Mouse (Mus musculus): ENCODE results near the gene Plxna1. TPM values are rescaled to one million over a fixed set of nuclear protein-coding genes. Genes with fewer than 3 reads are reported as not detected.

Gene Plxna1
- total RNA-seq, 2 experiments from 2014 or later = 188 to 193 TPM

DNA sequence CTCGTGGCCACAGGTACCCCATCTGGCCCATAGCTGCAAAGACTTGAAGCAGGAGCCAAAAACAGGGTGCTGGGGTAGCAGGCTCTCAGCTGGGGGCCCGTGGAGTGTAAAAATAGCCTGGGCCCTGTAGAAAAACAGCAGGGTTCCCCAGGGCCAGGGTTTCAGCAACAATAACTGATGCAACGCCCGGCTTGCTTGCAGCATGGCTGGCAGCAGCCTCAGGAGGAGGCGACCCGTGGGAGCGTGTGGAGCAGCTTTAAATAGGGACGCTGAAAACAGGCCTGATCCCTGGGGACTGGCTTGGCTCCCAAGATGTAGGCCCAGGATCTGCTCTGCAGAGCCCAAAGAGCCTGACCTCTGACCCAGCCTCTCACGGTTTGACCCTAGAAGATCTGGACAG lies 24.8 kb downstream of the Plxna1 start:
- intact Hi-C loops (cut with DNase I) = no loop called here
- DNase-seq = no peak

DNA sequence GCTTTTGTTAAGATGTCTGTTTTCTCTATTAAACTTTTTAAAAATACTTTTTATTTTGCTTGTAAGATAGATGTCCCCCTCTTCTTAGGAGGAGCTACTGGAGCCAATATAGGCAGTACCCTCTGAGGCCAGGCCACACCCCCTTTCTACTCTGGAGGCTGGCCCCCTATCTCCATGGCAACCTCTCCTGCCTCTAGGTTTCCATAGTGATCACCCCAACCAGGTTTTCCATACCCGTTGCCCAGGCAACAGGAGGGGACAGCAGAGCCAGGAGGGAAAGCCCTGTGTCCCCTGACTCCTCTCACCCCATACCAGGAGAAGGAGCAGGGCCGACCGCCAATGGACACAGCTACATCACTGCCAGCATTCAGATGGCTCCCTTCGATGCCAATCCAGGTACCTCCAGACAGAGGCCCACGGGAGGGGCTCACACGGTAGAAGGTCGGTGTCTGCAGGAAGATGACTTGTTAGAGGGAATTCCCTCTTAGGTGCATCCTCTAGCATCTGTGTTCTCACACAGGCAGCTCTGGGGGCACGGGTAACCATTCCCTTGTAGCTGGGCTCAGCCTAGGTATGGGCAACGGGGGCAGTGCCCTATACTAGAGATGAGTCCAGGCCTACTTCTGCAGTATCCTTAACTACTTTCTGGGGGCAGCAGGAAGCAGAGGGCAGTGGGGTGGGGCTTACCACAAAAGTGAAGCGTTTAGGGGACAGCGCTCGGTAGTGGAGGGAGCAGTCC lies 28.3 kb downstream of the Plxna1 start:
- peak; percentile 62 for DNase-seq
- intact Hi-C loops (cut with DNase I) = no loop called here

DNA sequence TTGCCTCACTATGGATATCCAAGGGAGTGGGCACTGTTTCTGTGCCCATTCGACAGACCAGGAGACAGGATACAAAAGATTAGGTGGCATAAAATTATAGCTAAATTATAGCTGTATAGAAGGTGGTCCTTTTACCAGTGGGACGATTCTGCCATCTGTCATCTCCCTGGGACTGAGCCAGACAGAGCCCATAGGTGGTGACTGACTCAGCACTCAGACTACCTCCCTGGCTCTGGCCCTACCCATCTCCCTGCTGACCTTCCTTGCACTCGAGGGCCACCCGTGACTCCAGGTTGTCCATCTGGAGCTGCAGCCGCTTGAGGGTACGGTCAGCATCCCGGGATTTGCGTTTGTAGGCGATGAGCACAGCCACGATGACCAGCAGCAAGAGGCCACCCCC lies 31.5 kb downstream of the Plxna1 start:
- DNase-seq = no peak
- intact Hi-C loops (cut with DNase I) = no loop called here

DNA sequence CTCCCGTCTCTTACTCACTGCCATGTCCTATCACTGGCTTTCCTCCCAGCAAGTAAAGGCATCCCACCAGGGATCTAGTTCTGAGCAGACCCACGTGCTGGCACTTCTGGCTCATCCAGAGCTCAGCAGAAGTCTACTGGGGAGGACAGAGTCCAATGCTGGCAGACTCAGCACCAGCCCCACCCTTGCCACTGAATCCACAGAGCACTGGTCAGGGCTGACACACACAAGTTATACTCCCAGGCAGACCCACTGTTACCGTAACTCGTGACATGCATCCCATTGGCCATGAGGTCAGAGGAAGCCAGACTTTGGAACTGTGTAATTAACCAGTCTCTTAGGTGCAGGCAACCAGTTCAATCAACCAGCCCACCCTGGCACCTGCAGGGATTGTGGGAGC lies 33.8 kb downstream of the Plxna1 start:
- intact Hi-C loops (cut with DNase I) = no loop called here
- DNase-seq = no peak

DNA sequence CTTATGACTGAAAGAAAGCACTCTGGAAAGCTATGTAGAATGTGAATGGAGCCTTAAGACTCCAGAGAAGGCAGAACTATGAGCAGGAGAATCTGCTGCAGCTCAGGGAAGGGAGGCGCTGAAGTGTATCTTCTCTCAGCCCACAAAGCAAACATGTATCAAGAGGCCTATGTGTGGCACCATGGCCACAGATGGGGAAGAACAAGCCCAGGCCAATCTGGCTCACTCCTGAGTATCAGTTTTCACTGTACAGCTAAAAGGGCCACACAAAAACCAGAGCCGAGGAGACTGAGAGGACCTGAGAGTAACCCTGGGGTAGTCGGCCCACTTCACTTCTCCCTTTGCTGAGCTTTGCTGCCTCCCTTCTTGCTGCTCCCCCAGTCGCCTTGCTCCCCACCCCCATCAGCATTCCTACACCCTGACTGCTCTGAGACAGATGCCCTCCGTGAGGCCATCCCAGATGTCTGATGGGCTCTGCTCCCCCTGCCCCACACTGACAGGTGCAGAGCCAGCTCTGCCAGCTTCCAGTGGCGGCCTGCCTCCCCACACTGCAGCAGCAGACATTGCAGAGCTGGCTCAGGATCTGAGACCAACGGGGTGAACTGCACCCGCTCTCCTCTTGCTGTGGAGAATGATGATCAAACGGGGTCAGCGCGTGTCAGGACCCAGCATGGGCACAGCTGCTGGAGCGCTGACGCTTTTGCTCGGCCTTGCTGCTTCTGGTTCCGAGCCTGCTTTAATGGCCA lies 34.5 kb downstream of the Plxna1 start:
- DNase-seq = peak; percentile 50
- intact Hi-C loops (cut with DNase I) = no loop called here

DNA sequence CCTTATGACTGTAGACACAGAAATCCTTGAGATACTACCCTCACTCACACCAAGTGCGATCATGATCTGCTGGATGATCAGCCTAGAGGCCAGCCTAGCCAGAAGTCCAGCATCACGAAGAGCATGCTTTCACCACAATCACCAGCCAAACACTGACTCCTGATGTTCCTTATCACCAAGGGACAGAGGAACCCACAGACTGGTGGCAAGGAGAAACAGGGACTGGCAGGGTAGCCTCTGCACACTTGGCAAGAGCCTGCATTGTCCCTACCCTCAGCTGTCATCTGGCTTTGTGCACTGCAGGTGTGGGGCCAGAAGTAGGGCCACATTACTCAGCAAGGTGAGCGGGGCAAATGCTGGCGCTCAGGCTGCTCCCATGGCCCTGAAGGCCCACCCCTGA lies 37.6 kb downstream of the Plxna1 start:
- intact Hi-C loops (cut with DNase I) = no loop called here
- DNase-seq = no peak

DNA sequence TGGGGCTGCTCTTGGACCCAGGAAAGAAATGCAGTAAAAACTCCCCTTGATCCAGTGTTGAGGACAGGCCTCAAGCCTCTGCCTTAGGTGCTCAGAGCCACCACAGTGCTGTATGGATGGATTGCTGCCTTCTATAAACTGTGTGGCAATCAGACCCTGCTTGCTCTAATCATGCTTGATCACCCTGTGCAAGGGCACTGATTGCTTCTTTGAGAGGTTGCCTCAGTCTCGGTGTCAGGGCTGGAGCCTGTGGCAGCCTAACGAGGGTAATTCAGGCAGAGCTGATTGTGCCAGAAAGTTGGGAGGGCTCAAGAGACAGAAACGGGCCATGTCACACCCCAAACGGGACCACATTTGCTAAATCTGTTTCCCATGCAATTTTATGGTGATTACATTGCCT lies 47.2 kb downstream of the Plxna1 start:
- intact Hi-C loops (cut with DNase I) = no loop called here
- no peak for DNase-seq

DNA sequence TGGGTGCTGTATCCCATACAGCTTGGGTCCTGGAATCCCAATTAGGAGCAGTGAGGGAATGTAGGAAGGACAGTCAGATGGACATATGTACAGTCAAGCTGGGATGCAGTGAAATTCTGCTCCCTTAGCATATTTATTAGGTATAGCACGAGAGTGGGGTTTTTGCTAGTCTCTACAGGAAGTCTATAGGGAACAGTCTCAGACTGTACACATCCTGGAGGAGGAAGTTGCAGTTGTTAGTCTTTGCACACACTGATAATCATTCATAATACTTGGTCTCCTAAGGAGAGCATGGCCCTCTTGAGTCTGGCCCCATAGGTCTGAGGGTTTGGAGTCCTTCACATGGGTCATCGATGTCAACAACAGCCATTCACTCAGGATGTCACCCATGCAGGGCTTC lies 50.9 kb downstream of the Plxna1 start:
- intact Hi-C loops (cut with DNase I) = no loop called here
- DNase-seq = no peak

DNA sequence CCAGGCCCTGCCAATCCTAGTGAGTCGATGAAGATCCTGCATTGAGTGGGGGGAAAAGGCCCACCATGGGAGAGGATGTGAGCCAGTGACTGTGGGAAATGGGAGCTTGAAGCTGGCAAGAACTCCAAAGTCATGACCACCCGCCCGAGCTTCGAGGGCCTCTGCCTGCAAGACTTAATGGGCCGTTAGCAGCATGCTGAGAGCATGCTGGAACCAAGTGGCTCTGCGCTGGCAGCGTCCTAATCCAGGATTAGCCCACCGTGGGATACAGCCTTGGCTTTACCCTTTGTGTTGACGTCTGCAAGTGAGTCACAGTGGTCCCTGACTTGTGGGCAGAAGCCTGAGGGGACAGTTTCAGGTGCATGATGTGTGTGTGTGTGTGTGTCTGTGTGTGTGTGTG lies 52.2 kb downstream of the Plxna1 start:
- intact Hi-C loops (cut with DNase I) = no loop called here
- peak; percentile 59 for DNase-seq

DNA sequence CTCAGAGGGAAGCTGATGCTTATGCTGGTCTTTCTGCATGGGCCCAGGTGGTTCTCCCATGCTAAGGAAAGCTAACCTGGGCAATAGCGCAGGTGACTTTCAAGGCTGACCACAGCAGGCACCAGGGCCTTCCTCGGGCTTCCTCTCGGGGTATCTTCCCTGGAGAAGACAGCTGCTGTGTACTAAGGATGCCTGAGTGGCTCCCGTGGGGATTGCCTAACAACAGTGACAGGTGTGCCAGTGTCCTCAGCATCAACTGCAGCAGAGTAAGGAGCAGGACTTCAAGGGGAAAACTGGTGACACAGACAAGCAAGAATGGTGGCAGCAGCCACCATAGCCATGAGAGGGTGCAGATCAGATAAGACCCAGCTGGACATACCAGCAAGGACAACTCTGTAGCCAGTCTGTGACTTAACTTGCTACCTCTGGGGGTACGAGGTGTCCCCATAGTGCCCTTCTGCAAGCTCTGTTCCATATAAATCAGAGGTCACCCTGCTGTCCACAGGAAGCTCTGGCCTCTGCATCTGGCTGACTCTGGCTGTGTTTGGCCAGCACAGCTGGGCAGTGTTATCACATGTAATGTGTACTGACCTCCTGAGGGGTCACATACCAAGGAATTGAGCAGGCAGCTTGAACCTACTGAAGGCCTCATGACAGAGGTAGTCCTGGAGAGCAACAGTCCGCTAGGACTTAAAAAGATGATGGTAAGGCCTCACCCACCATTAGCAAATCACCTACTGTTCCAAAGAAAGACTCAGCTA lies 54.0 kb downstream of the Plxna1 start:
- DNase-seq = no peak
- intact Hi-C loops (cut with DNase I) = no loop called here

DNA sequence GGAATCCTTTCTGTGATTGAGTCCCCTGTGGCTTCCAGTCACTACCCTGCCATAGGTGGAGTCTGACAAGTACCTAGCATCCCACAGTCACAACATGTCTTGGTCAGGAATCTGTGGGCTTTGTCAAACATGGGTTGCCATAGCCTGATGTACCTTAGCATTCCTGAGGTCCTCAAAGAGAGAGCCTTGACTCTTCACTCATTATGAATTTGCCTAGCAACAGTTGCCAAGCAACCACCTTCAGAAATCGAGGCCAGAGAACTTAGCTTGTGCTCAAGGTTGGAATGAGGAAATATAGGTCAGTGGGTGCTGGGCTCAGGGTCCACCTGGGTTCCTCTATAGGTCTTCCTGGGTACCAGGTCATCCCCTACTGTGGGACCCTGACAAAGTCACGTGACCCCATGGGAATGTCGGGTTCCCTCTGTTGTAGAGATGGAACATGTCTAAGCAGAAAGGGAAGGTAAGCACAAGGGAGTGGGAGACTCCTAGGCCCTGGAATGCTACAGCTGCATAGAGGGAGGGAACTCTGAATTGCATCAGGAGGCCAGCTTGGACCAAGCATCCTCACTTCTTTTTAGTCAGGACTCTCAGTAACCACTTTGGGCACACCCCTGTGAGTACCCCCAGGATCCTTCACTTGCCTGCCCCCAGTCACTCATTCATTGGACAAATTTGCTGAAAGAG lies 57.9 kb downstream of the Plxna1 start:
- DNase-seq = no peak
- intact Hi-C loops (cut with DNase I) = no loop called here

DNA sequence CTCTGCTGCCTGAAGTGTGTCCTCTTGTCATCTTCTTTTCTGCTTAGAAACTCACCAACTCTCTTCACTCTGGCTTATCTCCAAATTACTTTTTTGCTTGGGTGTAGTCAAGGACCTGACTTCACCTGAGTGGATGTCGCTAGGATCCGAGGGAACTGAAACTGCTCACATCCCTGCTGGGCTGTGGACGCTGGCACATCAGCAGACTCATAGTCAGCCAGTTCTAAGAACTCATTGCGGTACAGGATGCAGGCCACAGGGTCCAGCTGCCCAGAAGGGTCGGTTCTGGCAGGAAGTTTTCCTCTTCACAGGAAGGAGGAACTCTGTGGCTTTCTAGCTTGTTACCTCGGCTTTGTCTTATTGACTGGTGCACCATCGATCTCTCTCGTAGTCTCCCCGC lies 62.6 kb downstream of the Plxna1 start:
- intact Hi-C loops (cut with DNase I) = no loop called here
- DNase-seq = no peak

DNA sequence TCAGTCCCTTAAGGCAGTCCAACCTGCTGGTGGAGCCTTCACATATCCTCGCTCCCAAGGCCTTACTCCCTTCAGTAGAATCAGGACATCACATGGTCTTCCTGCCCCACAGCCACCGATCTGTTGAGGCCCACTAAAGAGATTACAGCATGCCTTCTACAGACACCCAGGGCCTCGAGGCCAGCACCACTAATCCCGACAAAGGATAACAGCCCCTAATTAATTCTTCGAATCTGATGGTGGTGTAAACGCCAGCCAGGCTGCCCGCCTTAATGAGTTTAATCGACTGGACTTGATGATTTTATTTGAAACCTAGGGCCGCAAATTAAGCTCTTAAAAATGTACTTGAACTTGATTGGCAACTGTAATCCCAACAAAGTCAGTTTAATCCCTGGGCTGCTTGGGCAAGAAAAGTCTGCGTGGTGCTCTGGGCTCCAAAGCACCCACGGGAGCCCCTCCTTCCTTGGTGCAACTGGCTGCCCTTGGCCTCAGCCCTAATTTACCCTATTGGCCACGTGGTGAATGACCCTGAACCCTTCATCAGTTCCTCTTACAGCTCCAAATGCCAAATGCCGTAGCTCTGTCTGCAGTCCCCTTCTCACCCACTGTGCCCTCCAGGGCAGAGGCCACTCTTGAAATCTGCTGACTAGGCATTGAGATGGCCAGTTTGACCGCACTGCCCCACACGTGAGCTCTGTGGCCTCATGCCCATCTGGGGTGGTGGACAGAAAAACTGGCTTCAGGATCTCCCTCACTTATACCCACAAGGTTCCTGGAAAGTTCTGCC lies 65.3 kb downstream of the Plxna1 start:
- intact Hi-C loops (cut with DNase I) = no loop called here
- no peak for DNase-seq

DNA sequence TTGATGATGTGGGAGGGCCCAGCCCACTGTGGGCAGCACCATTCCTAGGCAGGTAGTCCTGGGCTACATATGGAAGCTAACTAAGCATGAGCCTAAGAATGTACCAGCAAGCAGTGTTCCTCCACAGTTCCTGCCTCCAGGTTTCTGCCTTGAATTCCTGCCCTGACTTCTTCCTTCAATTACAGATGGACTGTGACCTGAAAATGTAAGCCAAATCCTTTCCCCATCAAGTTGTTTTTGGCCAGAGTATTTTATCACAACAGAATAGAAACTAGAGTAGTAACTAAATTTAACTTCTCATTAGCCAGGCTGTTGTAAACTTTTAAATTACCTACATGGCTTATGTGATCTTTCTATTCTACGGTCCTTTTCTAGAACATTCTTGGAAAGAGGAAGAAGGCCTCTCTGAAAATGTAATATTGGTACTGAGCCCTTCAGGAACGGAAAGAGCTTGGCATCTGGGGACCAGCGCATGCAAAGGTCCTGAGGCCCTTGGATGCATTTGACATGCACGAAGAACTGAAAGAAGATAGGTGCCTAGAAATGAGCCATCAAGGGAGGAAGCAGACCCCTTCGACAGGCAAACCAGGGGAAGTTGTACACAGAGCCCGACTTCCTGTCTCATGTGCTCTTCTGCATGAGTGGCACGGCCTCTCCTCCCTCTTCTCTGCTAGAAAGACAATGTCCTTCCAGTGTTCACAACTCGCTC lies 66.3 kb downstream of the Plxna1 start:
- no peak for DNase-seq
- intact Hi-C loops (cut with DNase I) = no loop called here

DNA sequence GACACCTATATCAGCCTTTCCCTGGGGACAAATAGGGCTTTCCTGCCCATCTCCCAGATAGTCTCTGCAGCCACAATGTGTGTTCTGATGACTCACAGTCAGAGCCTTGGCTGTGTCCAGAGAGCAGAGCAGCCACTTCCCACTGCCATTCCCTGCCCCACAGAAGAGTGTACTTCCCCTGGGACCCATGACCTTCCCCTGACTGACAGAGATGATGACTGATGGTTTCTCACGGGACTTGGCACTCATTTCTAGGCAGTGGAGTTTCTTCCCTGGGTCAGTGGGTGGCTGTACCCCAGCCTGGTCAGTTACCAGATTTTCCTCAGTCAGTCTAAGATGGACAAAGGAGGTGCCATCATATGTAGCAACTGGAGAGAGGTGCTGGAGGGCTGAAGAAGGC lies 67.8 kb downstream of the Plxna1 start:
- DNase-seq = no peak
- intact Hi-C loops (cut with DNase I) = no loop called here

DNA sequence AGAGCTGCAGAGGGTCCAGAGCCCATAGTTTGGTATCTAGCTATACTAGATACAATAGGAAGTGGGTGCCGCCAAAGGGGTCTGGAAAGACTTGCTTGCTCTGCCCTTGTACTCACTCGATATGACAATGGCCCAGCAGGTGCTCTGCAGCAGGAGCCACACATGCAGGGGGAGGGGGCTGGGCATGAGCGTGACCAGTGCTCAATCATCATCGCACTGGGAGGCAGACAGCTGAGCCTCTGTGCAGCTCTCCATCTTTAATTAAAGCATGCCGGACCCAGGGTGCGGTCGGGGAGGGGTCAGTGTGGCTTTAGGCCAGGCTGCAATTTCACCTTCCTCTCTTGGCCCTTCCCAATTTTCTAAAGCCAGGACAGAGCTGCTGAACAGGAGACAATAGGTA lies 70.9 kb downstream of the Plxna1 start:
- DNase-seq = no peak
- intact Hi-C loops (cut with DNase I) = no loop called here

DNA sequence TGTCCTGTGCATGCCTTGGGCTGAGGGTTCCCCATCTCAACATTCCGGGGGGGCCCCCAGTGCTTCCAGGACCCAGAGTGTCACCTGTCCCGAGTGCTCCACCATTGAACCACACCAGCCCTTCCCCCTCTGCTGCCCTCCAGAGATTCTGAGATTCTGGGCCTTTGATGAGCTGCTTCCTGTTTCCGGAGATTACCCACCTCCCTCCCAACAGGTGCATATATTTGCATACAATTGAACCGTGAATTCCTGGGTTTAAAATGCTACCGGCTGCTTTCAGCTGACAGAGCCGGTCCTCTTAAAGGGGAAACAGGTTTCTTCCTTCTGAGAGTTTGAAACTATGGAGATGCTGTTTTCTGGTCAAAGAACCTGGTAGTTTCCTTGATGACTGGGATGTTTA lies 74.3 kb downstream of the Plxna1 start:
- DNase-seq = no peak
- intact Hi-C loops (cut with DNase I) = no loop called here

DNA sequence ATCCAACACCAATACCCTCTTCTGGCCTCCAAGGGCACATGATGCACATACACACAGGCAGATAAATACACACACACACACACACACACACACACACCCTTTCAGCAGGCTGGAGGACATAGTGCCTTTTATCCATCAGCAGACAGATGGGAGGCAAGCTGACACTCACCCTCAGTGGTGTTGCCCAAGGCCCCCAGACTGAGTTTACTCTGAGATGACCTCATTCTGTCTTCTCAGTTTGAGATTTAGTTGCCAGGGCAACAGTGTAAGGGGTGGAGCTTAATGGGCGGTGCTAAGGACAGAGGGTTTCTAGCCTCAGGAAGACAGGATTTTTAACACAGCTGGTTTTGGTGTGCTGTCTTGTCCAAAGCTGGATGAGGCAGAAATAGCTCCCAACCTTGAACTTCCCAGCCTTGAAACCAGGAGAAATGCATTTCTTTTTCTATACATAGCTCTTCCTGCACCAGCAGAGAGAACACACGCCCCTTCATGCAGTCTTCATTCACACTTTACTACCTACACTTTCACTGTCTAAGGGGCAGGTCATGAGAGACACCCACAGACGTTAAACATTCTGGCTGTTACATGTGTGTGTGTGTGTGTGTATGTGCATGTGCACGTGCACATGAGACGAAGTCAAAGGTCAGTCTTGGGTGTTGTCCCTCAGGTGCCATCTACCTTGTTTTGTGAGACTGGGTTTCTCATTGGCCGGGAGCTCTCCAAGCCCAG lies 75.6 kb downstream of the Plxna1 start:
- intact Hi-C loops (cut with DNase I) = no loop called here
- DNase-seq = peak; percentile 31

DNA sequence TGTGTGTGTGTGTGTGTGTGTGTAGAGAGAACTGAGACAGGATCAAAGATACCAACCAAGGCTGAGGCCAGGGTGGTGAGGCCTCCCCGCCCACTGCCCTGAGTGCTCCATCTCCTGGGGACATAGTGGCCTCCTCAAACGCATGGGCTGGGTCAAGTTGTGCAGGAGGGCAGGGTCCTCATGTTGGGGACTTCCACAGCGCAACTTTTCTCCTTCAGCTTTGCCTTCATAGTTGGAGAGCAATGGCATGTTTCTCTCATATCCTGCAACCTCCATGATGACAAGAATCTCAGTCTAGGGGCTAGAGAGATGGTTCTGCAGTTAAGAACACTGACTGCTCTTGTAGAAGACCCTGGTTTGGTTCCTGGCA lies 76.1 kb downstream of the Plxna1 start:
- no peak for DNase-seq
- intact Hi-C loops (cut with DNase I) = no loop called here
